Mouse (Mus musculus) regulatory T cell (primary cell): ENCODE results near the gene Ascl3.

Experiments used
- in situ Hi-C: fragments of 300-600 bp; cut with MboI, MseI; formaldehyde crosslinking; loops from one replicate; pipeline ENCODE4 v1.15.1; 2025; ENCODE audit warnings: high pct_unique_total_duplicates

Ascl3 gene

DNA sequence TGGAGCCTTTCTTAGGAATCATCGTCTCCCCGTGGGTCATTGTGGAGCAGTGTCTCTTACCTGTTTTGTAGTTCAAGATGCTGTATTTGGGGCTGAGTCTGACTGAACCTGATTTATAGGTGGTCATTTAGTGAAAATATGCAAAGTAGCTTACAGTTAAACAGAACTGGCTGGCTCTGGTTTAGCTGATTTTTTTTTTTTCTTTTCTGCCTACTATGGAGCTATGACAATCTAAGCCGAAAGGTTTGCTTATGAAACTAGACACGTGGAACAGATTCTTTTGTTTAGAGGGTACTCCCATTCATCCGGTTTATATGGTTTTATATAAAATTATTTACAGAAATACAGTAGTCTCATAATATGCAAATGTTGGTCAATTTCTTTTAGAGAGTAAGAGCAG is at the start of gene Ascl3:
Gene Ascl3 (minus strand): TSS at position 101 of the 400 bp plus-strand sequence.
- in situ Hi-C loops, result no loop called here

DNA sequence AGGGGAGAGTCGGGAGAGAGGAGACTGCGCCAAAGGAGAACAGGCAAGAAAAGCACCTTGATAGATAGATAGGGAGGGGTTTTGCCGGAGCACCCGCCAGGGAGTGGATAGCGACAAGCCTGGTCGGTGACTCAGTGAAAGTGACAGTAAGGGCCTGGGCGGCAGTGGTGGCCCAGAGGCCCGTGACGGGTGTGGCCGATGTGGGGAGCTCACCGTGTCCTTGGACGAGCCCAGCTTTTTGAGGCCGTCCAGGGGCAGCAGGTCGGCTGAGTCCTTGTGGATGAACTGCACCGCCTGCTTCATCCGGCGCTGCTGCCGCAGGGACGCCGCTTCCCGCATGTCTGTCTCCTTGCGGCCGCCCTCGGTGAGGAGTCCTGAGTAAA is 49.6 kb upstream of the Ascl3 start:
- in situ Hi-C loops, result no loop called here

DNA sequence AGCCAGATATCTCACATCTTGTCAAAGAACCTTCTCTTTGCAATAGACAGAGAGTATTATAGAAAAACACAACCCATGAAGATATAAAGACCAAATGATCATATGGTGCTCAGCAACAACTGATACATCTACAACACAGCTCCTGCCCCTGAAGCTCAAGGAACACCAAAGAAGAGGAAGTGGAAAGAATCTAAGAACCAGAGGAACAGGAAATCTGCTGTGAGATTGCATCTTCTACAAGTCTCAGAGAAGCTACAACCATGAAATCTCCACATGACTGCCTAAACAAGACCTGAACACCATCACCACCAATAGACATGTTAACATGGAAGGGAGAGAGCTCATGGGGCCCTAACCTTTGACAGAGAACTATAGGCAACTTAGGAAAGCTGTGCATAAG is 40.7 kb upstream of the Ascl3 start:
- in situ Hi-C loops, result no loop called here

DNA sequence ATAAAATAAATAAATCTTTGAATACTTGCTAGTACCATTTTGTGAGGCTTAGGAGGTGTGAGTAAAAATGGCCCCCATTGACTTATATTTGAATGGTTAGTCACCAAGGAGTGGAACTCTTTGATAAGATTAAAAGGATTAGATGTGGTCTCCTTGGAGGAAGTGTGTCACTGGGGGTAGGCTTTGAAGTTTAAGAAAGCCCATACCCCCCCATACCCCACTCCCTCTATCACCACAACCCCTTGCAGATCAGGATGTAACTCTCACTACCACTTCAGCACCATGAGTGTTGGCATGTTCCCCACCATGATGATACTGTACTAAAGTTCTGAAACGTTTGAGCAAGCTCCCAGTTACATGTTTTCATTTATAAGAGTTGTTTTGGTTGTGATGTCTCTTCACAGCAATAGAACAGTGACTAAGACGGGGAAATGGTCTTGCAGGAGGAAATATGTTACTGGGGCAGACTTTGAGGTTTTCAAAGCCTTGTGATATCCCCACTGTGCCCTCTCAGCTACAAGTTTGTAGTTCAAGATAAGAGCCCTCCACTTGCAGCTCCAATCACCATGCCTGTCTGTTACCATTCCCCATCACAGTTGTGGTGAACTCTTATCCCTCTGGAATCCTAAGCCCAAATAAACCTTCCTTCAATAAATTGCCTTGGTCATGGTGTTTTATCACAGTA is 37.3 kb upstream of the Ascl3 start:
- in situ Hi-C loops, result no loop called here

DNA sequence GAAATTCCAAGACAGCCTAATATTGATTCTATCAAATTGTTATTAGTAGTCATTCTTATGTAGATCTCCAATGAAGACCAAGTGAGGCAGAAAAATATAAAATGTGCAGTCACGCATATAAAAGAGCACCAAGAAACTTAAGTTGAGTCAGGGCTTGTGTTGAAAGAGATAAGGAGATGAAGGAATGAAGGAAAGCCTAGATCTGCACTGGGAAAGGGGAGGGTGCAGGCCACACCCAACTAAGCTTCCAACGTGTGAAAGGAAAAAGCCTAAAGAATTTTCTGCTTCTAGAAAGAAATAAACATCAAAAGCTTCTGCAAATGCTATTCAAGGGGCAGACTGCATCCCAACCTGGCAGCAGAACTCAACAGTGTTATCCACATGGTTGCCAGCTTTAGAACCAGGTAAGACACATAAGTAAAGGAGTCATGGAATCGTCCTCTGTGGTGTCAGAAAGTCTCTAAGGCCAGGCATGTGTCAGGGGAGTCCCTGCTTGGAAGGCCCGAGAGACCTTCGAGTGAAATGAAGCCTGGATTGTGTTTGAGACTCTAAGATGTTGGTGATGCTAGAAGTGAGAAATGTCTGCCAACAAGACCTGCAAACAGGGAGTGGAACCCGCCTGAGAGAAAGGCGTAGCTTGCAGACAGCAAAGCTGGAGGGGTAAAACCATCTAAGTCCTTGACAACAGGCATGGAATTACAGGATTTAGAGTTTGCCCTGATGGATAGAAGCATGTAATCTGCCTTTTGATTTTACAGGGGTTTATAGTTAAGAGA is 36.2 kb upstream of the Ascl3 start:
- in situ Hi-C loops, result no loop called here

DNA sequence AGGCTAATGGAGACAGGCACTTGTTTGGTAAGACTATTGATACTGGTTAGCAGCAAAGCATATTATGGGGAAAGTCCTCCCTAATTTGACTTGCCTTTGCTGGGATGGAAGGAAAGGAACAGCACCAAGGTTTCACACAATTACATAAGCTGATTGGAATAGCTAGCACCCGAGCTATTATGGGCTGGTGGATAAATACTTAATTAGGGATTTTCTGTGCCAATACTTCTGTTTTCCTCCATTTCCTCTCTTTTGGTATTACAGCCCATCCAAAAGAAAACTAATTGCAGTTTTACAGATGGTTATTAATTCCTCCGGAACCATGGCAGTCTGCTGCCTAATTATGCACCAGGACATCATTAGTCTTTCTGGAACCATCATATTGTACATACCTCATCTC is 32.5 kb upstream of the Ascl3 start:
- in situ Hi-C loops, result no loop called here

- in situ Hi-C loops, result no loop called here
These were observed 24.8 kb upstream of the Ascl3 start for GRCm38 (mm10) chr7:109756291-109756690.

- in situ Hi-C loops, result no loop called here
These were observed 22.5 kb upstream of the Ascl3 start for GRCm38 (mm10) chr7:109754034-109754433.

DNA sequence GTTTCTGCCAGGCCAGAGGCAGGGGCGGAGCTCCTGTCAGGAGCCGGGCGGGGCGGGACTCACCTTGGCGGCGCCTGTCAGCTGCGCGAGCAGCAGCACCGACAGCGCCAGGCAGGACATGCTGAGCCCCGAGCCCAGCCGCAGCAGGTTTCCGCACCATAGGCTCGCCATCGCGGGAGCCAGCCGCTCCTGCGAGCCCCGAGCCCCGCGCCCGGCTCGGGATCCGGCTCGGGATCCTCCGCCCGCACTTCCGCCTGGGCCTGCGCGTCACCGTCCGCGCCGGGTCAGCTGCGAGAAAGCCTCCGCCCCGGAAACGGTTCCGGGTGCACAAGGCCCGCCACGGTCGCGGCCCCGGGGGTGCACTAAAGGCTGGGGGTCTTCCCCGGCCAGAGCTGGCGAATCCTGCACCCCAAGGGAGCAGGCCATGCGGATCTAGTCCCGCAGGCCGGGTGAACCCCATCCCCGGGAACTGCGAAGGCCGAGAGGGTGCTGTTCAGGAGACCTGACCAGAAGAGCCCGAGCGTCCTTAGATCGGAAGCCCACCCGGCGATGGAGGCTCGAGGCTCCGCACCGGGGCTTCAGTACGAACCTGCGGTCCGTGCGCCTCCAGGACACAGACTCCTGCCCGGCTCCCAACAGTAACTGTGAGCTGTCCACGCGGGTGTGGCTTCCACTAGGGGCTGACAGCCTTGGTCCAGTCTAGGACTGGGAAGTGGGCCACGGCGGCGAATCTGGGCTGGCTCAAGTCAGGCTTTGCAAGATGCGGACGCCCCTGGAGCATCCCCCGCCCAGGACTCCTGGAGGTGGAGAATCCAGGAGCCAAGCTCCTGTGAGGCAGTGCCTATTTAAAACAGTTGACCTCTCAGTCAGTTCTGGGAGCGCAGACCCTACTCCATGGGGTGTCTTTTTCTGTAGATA is 20.7 kb upstream of the Ascl3 start, which contains the start of gene Tmem9b:
Gene Tmem9b (minus strand): TSS at position 868 of the 918 bp plus-strand sequence.
- in situ Hi-C loops, result no loop called here

GRCm38 (mm10) chr7:109751427-109752007 is 20.0 kb upstream of the Ascl3 start:
- in situ Hi-C loops, result no loop called here

- in situ Hi-C loops, result no loop called here
These were observed 16.2 kb upstream of the Ascl3 start for GRCm38 (mm10) chr7:109747747-109748146.

GRCm38 (mm10) chr7:109741703-109742102 is 10.2 kb upstream of the Ascl3 start:
- in situ Hi-C loops, result no loop called here

DNA sequence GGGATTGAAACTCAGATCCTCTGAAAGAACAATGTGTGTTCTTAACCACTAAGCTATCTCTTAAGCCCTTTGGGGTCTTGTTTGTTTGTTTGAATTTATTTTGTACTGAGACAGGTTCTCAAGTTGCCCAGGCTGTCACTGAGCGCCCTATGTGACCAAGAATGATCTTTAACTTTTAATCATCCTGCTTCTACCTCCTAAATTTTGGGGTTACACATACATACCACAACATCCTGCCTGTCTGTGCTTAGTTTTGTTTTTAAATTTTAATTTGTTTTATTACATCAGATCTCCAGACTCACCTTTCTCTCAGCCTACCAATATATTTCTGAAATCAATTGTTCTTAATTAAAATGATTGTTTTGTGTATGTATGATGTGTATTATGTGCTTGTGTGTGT is 9.5 kb upstream of the Ascl3 start:
- in situ Hi-C loops, result no loop called here

DNA sequence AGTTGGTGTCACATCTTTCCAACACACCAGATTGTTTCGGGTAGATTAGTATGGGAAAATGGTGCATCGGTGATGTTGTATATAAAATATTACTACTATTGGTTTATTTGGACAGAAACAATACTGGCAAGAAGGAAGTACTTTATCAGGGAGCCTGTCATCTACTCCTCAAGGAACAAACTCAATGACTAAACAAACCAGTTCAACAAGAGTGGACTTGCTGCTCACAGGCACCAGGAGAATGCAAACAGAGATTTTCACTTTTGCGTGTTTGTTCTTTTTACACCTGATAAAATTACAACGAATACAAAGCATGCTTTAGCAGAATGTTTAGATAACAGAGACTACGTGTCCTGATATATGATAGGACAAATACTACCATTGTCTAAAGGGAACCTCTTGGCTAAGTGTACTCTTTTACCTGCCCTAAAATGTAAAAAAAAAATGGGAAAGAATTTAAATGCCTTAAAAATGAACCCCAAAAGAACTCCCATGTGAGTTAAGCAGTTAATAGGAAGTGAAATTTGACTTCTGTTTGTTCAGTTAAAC is 8.4 kb upstream of the Ascl3 start:
- in situ Hi-C loops, result no loop called here

- in situ Hi-C loops, result no loop called here
These were observed 3.3 kb upstream of the Ascl3 start for GRCm38 (mm10) chr7:109734806-109735205.

DNA sequence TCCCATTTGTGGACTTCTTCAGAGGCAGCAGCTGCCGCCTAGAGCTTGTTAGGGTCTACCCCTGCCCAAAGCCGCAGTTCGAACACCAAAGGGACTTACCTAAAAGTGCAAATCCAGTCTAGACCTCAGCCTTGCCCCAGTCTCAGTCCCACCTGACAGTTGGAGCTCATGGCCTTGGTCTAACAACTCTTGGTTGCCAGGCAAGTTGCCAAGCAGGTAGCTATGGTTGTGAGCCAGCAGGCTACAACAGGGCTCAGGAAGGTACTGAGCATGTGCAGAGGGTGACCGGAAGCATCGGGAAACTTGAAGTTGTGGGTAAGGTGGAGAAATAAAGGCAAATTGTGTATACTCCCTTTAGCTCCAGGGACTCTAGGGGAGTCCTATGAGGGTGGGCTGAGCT is 7.8 kb downstream of the Ascl3 start, which contains the start of gene BC051019:
Gene BC051019 (minus strand): TSS at position 154 of the 400 bp plus-strand sequence.
- in situ Hi-C loops, result no loop called here

GRCm38 (mm10) chr7:109723114-109723513 is 8.4 kb downstream of the Ascl3 start:
- in situ Hi-C loops, result no loop called here

DNA sequence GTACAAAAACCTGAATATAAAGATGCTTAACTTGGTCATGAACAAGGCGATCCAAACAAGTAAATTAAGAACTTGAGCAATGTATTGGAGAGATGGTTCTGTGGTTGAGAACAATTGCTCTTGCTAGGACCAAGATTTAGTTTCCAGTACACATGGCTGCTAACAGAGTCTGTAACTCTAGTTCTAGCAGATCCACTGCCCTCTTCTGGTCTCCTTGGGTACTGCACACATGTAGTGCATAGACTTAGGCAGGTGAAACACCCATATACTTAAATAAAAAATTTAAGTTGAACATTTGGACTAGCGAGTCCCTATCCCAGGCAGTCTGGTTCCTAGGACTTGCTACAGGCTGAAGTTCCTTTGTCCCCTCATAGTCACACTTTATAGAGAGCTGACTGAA is 8.9 kb downstream of the Ascl3 start:
- in situ Hi-C loops, result no loop called here

DNA sequence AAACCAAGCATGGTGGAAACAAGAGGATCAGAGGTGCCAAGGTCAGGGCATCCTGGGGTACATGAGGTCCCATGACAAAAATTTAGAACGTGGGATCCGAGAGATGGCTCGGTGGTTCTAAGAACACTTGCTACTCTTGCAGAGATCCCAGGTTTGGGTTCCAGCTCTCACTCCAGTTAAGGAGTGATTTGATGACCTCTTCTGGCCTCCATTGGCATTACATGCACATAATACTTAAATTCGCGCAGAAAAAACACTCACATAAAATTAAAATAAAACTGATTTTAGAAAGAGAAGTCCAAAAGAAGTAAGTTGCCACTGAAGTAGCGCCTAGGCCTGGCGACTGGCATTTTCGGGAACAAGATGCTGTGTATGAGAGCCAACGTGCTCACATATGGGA is 12.2 kb downstream of the Ascl3 start:
- in situ Hi-C loops, result no loop called here

DNA sequence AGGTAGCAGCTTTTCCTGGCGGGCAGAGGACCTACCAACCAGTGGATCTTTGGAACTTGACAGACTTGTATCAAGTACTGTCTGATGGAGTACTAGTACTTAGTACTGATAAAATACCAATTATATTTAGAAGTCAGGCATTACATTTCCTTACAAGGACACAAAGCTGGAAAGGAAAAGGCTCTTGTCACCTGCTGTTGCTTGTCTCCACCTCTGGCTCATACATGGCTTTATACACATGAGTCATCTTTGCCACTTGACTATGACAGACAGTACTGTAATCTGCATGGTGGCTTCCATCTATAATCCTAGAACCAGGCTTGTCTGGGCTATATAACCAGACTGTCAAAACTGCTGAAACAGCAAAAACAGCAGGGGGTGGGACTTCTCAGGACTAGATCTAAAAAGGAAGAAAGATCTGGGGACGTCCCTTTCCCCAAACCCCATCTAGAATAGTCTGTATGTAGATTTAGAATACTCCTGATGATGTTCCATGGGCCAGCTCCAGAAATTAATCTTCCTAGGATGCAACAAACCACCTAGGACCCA is 18.0 kb downstream of the Ascl3 start:
- in situ Hi-C loops, result no loop called here

DNA sequence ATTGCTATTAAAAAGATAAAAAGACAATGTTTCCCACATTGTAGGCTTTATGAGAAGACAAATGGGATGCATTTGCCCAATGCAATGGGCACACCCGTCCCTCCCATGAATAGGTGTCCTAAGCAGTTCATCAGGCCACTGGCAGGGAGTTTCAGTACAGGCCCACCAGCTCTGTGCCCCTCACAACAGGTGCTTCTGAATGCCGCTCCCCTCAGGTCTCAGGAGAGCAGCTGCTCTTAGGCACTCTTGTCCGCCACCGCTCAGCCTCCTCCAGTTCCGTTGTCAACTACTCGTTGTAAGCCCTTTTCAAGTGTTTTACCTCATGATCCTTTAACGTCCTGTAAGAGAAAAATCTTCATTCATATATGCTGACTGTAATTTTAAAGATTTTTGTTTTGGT is 19.3 kb downstream of the Ascl3 start:
- in situ Hi-C loops, result no loop called here
